Mouse (Mus musculus): ENCODE results near the gene Tex264. TPM values are rescaled to one million over a fixed set of nuclear protein-coding genes. Genes with fewer than 3 reads are reported as not detected.
A peak's percentile ranks its signal among the peaks of the same experiment; 100 is the strongest.
"Not testable (repeated sequence)": the region's sequence is repeated elsewhere in the genome, so short reads cannot be mapped to it uniquely, and the experiment has no call there.

Gene Tex264
- total RNA-seq, 4 experiments from 2014 or later: 123 to 161 (median 141) TPM

- DNase-seq: no peak
Observed at GRCm38 (mm10) chr9:106663200-106663599, 22.5 kb downstream of the Tex264 start.

- DNase-seq: no peak
Observed at GRCm38 (mm10) chr9:106659935-106660334, 25.8 kb downstream of the Tex264 start.

DNA sequence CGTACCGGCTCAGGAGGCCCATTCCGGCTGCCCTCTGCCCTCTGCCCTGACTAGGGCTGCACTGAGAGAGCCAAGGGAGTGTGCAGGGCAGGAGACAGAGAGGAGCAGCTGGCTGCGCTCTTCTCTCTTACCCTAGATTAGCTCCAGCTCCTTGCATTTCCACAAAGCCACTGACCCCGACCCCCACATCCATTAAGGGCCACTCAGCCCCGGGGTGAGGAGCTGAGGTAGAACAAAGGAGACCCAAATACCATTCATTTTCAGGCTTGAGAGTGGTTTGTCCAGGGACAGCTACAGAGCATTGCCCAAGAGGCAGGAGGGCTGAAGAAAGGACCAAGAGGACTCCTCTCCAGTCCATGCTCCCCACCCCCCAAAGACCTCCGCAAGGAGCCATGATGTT, 26.3 kb downstream of the Tex264 start:
- DNase-seq: no peak

- no peak for DNase-seq
Observed at GRCm38 (mm10) chr9:106657592-106657991, 28.1 kb downstream of the Tex264 start.

DNA sequence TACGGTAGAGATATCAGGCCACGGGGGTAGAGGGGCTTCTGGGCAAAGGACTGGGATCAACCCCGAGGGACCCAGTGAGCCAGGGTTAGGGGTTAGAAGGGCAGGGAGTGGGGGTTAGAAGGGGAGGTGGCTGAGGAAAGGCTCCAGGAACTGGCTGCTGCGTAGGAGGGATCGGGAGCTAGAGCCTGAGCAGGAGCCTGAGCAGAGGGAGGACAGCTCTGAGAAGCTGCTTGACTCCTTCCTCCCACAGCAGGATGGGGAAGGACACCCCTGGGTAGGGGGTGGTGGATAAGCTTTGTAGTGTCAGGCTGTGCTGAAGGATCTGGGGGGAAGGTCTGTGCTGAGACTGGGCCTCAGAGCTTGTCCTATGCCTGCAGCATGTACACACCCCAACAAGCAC, 28.9 kb downstream of the Tex264 start:
- no peak for DNase-seq

DNA sequence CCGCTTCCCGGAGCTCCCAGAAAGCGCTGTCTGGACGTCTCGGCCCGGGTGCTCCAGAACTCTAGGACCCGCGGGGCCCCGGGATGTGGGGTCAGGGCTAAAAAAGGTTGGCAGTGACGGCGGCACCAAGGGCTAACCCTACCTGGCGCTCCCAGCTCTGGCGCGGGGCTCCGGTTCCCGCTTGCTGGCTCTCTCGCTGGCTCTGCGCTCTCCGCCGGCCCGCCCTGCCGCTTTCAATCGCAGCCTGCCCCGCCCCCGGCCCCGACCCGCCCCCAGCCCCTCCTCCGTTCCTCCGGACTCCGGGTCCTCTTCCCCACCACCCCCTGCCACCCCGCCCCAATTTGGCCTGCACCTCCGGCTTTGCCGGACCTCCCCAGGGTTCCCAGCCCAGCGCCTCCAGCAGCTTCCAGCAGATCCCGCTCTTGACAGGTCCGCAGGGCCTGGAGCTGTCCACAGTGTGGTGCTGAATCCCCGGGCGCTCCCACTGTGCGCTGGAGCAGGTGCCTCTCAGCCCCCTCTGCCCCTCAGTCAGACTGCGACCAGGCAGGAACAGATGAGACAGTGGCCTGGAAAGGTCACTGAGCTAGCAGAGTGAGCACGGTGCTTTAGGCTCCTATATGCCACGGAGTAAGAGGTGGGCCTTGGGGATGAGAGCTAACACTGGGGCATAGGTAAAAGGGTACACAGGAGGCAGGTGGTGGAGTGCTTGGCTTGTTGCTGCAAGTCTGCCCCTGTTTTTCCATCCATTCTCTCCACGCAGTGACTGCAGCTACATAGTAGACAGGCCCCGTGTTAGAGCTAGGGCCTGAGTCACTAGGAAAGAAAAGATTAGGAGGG, 29.6 kb downstream of the Tex264 start, which contains the start of gene Grm2:
Gene Grm2, minus strand, starts transcription at position 199 of the 837 bp plus-strand sequence.
- peak; percentile 18 for DNase-seq

DNA sequence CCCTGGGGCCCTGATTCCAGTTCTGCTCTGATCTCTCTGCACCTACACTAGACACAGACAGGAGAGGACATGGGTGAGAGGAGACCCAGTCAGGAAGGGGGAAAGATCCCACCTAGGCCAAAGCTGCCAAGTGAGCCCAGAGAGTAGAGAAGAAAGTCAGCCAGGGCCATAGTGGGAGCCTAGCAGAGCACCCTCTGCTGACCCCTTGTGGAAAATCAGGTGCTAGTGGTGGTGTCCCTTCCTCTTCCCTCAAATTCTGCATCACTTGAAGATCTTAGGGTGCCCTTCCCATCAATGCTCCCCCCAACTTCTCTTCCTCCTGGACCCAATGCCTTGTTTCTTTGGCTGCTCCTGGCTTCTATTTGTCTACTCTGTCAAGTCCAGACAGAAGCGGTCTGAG, 33.0 kb downstream of the Tex264 start:
- DNase-seq: no peak

DNA sequence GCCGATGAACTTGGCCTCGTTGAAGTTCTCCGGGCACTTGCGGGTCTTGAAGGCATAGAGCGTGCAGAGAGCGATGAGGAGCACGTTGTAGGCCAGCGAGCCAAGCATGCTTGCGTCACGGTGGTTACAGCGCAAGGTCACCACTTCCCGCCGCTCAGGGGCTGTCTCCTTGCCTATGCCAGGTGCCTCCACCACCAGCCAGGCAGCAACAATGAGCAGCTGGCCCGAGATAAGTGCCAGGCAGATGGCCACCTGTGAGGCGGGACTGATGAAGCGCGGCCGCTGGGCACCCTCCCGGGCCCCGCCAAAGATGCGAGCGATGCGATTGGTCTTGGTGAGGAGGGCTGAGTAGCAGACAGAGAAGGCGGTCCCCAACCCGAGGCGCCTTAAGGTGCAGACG, 38.5 kb downstream of the Tex264 start:
- DNase-seq: no peak

DNA sequence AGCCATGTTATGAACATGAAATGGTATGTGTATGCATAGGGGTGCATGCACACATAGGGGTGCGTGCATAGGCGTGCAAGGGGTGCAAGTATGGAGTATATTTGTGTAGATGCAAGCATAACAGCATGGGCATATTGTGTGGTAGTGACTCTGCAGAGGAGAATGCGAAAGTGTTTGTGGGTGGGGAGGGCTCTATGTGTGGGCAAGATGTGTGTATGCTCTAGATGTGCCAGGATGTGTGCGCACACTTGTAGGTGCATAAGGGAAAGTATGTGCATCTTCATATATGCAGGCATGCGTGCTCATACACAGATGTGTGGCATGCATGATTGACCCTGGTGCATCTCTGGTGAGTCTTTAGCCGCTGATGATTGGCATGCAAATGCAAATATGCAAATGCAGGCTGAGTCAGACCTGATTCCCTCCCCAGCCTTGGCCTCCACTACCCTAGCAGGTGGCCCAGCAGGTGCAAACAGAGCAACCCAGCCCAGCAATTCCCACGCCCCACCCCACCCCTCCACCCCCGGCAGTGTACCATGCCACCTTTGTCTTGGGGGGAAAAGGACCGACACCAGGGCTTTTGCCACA, 39.9 kb downstream of the Tex264 start:
- no peak for DNase-seq

GRCm38 (mm10) chr9:106643787-106644186, 41.9 kb downstream of the Tex264 start:
- DNase-seq: no peak

DNA sequence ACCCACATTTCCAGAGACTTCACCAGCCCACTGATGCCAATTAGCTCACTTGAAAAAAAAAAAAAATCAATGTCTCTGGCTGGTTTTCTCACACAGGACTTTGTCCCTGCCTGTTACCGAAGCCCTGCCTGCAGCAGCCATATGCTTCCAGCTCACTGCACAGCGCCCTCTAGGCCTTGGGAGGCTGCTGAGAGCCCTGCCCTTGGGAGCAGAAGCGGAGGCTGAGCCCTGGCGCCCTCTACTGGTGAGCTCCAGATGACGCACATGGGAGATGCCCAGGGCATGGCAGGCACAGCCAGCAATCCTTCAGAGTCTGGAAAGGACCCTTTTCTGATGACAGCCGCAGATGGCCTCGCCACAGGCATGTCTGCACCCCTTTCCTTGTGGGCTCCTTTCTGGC, 42.6 kb downstream of the Tex264 start:
- DNase-seq: peak; percentile 69

- DNase-seq: no peak
Observed at GRCm38 (mm10) chr9:106641346-106641745, 44.4 kb downstream of the Tex264 start.

DNA sequence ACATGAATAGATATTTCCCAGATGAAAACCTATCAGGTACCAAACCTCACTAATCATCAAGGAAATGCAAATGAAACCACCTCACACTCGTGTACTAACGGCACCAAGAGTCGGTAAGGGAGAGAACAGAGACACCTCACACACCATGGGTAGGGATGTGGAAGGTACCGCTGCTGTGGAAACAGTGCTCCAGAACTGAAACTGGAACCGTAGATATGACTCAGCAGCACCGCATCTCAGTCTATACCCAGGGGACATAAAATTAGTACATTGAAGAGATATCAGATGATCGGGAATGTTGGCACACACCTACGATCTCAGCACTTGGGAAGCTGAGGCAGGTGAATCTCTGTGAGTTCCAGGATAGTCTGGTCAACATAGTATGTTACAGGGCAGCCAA, 47.6 kb downstream of the Tex264 start:
- no peak for DNase-seq

DNA sequence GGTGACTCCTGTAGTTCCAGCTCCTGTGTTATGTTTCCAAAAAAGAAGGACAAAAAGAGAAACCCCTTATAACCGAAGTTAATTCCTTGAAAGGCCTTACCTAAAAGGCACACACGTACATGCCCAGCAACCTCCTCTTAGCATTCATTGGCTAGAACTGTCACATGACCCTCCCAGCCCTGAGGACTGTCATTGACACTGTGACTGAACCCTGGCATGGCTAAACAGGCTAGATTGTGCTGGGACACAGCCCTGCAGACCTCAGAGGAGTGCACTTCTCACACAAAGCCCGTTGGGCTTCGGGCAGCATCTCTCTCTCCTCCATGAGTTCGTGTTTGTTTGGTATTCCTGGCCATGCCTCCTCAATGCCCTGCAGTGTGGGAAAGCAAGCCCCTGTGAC, 53.5 kb downstream of the Tex264 start:
- no peak for DNase-seq

GRCm38 (mm10) chr9:106627796-106628195, 57.9 kb downstream of the Tex264 start:
- not testable (repeated sequence) for DNase-seq

DNA sequence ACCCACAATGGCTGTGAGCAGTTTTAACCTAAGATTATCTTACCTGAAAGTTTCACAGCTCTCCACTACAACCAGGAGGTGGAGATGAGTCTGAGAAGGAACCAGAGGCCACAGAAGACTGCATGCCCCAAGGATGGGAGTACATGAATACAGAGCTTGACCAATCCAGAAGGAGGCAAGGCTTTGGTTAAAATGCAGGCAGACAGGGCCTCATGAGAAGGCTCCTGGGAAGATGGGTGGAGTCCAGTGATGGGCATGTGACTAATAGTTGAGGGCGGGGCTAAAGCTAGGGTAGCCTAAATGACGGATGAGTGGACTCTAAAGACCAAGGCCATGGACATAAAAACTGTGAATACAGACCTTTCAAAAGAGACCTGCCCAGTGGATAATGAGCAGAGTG, 59.4 kb downstream of the Tex264 start, which contains the start of gene Iqcf6:
Gene Iqcf6, plus strand, starts transcription at position 301 of the 400 bp plus-strand sequence.
- DNase-seq: no peak

DNA sequence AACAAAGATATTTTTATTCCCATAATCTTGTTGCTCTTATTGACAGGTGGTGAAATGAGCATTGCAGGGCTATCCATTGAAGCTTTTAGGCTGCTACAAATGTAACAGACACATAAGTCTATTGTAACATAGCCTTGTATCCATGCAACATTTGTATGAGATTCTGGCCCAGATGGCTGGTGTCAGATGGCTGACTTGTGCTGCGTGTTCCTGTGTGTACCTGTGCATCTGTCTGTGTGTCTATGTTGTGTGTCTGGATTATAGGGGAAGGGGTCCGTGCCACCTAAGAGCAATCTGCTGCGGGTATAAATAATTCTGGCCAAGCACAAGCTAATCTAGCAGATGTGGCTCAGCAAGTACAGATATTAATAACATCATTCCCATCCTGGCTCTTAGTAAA, 68.2 kb downstream of the Tex264 start:
- no peak for DNase-seq

- no peak for DNase-seq
Observed at GRCm38 (mm10) chr9:106616306-106616705, 69.4 kb downstream of the Tex264 start.

DNA sequence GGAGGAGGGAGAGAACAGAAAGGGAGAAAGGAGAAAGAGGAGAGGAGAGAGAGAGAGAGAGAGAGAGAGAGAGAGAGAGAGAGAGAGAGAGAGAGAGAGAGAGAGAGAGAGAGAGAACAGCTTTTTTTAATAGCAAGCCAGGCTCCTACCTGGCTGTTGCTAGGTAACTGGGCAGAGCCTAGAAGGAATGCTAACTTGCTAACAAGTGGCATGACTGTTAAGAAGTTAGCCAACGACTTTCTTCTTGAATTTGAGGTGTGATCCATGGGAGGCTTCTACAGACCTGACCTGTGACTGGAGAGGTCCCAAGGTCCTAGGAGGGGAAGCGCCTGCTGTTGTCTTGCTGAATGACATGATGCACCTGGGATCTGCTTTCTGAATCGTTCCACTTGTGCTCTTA, 71.1 kb downstream of the Tex264 start:
- DNase-seq: no peak

DNA sequence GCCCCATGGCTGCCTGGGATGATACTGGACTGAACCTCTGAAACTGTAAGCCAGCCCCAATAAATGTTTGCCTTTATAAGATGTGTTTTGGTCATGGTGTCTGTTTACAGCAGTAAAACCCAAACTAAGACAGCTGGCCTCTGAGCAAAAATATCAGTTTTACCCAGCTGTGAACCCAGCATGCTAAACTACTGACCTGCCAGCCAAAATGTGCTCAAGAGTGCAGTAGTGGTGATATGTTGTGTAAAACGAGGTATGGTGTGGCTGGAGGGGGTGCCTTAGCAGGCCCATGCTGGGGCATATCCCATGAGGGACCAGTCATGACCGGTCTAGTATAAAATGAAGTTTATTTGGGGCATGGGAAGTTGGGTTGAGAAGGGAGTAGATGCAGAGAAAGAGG, 71.8 kb downstream of the Tex264 start:
- no peak for DNase-seq

GRCm38 (mm10) chr9:106610727-106611126, 75.0 kb downstream of the Tex264 start:
- DNase-seq: no peak

Data from adrenal gland, adult 8-10 months (tissue).